Mouse (Mus musculus) limb, embryonic 12.5 days (tissue): ENCODE data around the gene Ppp2r5d. TPM values are rescaled to one million over a fixed set of nuclear protein-coding genes. Genes with fewer than 3 reads are reported as not detected.
A peak's percentile ranks its signal among the peaks of the same experiment; 100 is the strongest.

Experiments used
- ATAC-seq: fragments of 200-750 bp; cut with Nextera tagmentation; 2 replicates; pipeline ENCODE4 v1.8.0; 2017; ENCODE audit warnings: low read depth, moderate TSS enrichment; ENCODE audit not compliant: insufficient number of reproducible peaks, insufficient read depth, low FRiP score, low TSS enrichment
- H3K27ac ChIP-seq: fragments of 300-500 bp; sonication (generic); 2 replicates; pipeline ENCODE4 v1.5.1; 2016; ENCODE audit warnings: mild to moderate bottlenecking, moderate library complexity
- H3K27me3 ChIP-seq: fragments of 300-500 bp; sonication (generic); 2 replicates; pipeline ENCODE4 v1.6.1; 2016; ENCODE audit warnings: mild to moderate bottlenecking, moderate library complexity
- H3K36me3 ChIP-seq: fragments of 300-500 bp; sonication (generic); 2 replicates; pipeline ENCODE4 v1.6.1; 2016; ENCODE audit warnings: mild to moderate bottlenecking, moderate library complexity
- H3K4me1 ChIP-seq: fragments of 300-500 bp; sonication (generic); replicated peaks from 2 replicates; pipeline ENCODE4 v1.6.1; 2016
- H3K4me2 ChIP-seq: fragments of 300-500 bp; sonication (generic); 2 replicates; pipeline ENCODE4 v1.6.1; 2016; ENCODE audit warnings: mild to moderate bottlenecking, moderate library complexity
- H3K4me3 ChIP-seq: fragments of 300-500 bp; sonication (generic); replicated peaks from 2 replicates; pipeline ENCODE4 v1.5.1; 2016; ENCODE audit warnings: mild to moderate bottlenecking
- H3K9ac ChIP-seq: fragments of 300-500 bp; sonication (generic); replicated peaks from 2 replicates; pipeline ENCODE4 v1.6.1; 2016; ENCODE audit warnings: mild to moderate bottlenecking, moderate library complexity
- H3K9me3 ChIP-seq: fragments of 300-500 bp; sonication (generic); 2 replicates; pipeline ENCODE4 v1.6.1; 2016; ENCODE audit warnings: mild to moderate bottlenecking, moderate library complexity
- WGBS: fragments of 180-500 bp; shearing (Covaris S2); methylation state at CpG from one replicate; pipeline ENCODE4 v1.1.7; 2016; 5-methylcytosine and 5-hydroxymethylcytosine counted together
- polyA plus RNA-seq: library from polyadenylated mRNA; unstranded; fragments of >200 nt; fragmentation: Nextera tagmentation; extraction: Ambion mirVana; gene quantifications from 2 replicates; pipeline ENCODE4 v1.2.1, GENCODE M21; 2016

The Ppp2r5d gene
- polyA plus RNA-seq, 1 experiment from 2014 or later = 108 TPM

DNA sequence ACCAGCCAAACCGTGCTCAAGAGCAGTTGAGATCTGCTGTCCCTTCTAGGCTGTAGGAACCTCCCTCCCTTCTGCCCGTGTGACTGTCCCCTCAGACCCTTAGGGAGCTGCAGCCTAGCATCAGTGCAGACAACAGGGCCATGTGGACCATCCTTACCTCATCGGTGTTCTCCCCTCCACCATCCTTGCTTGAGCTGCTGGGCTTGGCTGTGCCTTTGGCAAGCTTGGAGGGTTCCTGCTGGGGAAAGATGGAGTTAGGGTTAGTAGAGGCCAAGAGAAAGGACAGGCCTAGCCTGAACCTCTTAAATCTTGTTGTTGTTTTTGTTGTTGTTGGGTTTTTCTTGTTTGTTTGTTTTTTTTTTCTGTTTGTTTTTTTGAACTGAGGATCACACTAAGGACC lies 5.0 kb downstream of the Ppp2r5d start:
- no peak overlapping the region for H3K9ac ChIP-seq
- H3K27me3 ChIP-seq = no peaks in the 10 kb centered on the region
- peaks cover 24% of the 10 kb centered on the region for H3K4me1 ChIP-seq
- H3K4me2 ChIP-seq = no peak overlapping the region
- WGBS = 70% methylated on average over 3 of the region's 3 CpGs
- no peaks in the 10 kb centered on the region for H3K9me3 ChIP-seq
- H3K36me3 ChIP-seq = peaks cover 47% of the 10 kb centered on the region
- H3K27ac ChIP-seq = no peak overlapping the region
- ATAC-seq = no peak
- H3K4me3 ChIP-seq = no peak overlapping the region

DNA sequence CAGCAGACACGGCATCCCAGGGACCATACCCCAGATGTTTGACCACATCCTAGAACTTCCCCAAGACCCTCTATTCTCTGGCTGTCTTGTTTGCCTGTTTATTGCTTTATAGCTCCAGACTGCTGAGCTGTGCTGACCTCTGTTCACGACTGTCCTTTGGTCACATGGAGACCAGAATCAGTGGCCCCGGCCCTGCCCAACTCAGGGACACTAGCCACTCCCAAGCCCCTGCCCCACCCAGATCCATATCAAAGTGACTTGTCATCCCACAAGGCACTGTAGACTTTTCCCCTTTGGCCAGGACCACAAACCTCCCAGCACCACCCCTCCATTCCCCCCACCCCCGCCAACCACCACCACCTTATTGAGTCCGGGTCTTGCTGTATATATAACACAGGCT lies 5.7 kb downstream of the Ppp2r5d start:
- Histone ChIP-seq H3K9me3 (no peaks in the 10 kb centered on the region), H3K4me1 (peaks cover 24% of the 10 kb centered on the region), H3K9ac (no peak overlapping the region), H3K27ac (no peak overlapping the region), H3K4me3 (no peak overlapping the region), H3K36me3 (peaks cover 47% of the 10 kb centered on the region), H3K4me2 (no peak overlapping the region), H3K27me3 (no peaks in the 10 kb centered on the region)
- no peak for ATAC-seq
- 46% methylated on average over 5 of the region's 5 CpGs for WGBS

- Histone ChIP-seq H3K9ac (no peak overlapping the region), H3K36me3 (peaks cover 53% of the 10 kb centered on the region), H3K9me3 (no peaks in the 10 kb centered on the region), H3K4me1 (peaks cover 18% of the 10 kb centered on the region), H3K27me3 (no peaks in the 10 kb centered on the region), H3K4me2 (no peak overlapping the region), H3K4me3 (no peak overlapping the region), H3K27ac (no peak overlapping the region)
- ATAC-seq = no peak
- 84% methylated on average over 6 of the region's 6 CpGs for WGBS
Observed at GRCm38 (mm10) chr17:46698515-46698914, 6.4 kb downstream of the Ppp2r5d start.

- Histone ChIP-seq H3K4me1 (no peaks in the 10 kb centered on the region), H3K36me3 (peaks cover 64% of the 10 kb centered on the region), H3K4me2 (no peak overlapping the region), H3K9me3 (no peaks in the 10 kb centered on the region), H3K27me3 (no peaks in the 10 kb centered on the region), H3K4me3 (no peak overlapping the region), H3K27ac (no peak overlapping the region), H3K9ac (no peak overlapping the region)
- 58% methylated on average over 1 of the region's 1 CpGs for WGBS
- ATAC-seq = no peak
Observed at GRCm38 (mm10) chr17:46694517-46695063, 10.3 kb downstream of the Ppp2r5d start.

DNA sequence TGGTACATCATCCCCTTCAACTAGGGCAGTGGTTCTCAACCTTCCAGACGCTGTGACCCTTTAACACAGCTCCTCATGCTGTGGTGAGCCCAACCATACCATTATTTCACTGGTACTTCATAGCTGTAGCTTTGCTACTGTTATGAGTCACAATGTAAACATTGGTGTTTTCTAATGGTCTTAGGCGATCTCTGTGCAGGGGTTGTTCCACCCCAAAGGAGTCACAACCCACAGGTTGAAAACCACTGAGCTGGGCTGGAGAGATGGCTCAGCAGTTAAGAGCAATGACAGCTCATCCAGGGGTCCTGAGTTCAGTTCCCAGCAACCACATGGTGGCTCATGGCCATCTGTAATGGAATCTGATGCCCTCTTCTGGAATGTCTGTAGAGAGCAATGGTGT lies 13.5 kb downstream of the Ppp2r5d start:
- H3K4me3 ChIP-seq = no peak overlapping the region
- no peak overlapping the region for H3K4me2 ChIP-seq
- H3K9ac ChIP-seq = no peak overlapping the region
- no peak overlapping the region for H3K27ac ChIP-seq
- no peaks in the 10 kb centered on the region for H3K4me1 ChIP-seq
- WGBS = 95% methylated on average over 2 of the region's 2 CpGs
- H3K9me3 ChIP-seq = no peaks in the 10 kb centered on the region
- ATAC-seq = no peak
- H3K36me3 ChIP-seq = peaks cover 55% of the 10 kb centered on the region
- no peaks in the 10 kb centered on the region for H3K27me3 ChIP-seq

GRCm38 (mm10) chr17:46690665-46691064 lies 14.2 kb downstream of the Ppp2r5d start:
- ATAC-seq = no peak
- Histone ChIP-seq H3K4me1 (no peaks in the 10 kb centered on the region), H3K4me2 (no peak overlapping the region), H3K36me3 (peaks cover 56% of the 10 kb centered on the region), H3K4me3 (no peak overlapping the region), H3K27me3 (no peaks in the 10 kb centered on the region), H3K9ac (no peak overlapping the region), H3K27ac (no peak overlapping the region), H3K9me3 (no peaks in the 10 kb centered on the region)
- 96% methylated on average over 12 of the region's 12 CpGs for WGBS

- ATAC-seq = no peak
- Histone ChIP-seq H3K9me3 (no peaks in the 10 kb centered on the region), H3K4me1 (peaks cover 12% of the 10 kb centered on the region), H3K27ac (no peak overlapping the region), H3K9ac (no peak overlapping the region), H3K27me3 (no peaks in the 10 kb centered on the region), H3K36me3 (peaks cover 65% of the 10 kb centered on the region), H3K4me2 (no peak overlapping the region), H3K4me3 (no peak overlapping the region)
- 91% methylated on average over 6 of the region's 6 CpGs for WGBS
Observed at GRCm38 (mm10) chr17:46685913-46686312, 19.0 kb downstream of the Ppp2r5d start.

DNA sequence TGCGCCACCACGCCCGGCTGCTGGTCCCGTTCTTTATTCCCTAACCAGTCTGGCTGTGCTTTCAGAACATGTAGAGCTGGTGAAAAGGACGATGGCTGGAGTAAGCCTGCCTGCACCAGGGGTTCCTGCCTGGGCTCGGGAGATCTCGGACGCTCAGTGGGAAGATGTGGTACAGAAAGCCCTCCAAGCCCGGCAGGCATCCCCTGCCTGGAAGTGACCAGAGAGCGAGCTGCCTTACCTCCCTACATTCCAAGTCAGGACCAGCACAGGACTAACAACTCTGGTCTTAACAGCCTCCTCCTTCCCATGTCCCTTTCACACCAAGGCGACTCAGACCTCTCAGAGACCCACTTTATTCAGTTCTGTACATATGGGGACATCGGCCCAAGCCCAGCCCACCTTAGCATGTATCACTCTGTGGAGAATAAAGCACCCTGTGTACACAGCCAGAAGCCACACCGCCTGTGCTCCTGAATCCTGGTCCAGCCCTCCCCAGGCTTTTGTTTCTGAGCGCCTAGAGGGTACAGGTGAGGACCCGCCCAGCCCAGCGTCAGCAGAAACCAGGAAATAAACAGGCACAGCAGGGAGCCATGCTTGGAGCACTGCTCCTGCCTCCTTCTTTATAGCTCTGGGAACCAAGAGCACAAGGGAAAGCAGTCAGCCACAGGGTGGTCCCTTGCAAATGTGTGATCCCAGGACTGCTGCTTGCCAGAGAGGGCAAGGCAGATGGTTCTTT lies 22.1 kb downstream of the Ppp2r5d start:
- no peaks in the 10 kb centered on the region for H3K27me3 ChIP-seq
- WGBS = 81% methylated on average over 16 of the region's 16 CpGs
- H3K27ac ChIP-seq = no peak overlapping the region
- H3K4me1 ChIP-seq = peaks cover 31% of the 10 kb centered on the region
- no peak overlapping the region for H3K4me3 ChIP-seq
- peaks cover 62% of the 10 kb centered on the region for H3K36me3 ChIP-seq
- H3K9ac ChIP-seq = no peak overlapping the region
- H3K4me2 ChIP-seq = no peak overlapping the region
- H3K9me3 ChIP-seq = no peaks in the 10 kb centered on the region
- ATAC-seq = no peak

DNA sequence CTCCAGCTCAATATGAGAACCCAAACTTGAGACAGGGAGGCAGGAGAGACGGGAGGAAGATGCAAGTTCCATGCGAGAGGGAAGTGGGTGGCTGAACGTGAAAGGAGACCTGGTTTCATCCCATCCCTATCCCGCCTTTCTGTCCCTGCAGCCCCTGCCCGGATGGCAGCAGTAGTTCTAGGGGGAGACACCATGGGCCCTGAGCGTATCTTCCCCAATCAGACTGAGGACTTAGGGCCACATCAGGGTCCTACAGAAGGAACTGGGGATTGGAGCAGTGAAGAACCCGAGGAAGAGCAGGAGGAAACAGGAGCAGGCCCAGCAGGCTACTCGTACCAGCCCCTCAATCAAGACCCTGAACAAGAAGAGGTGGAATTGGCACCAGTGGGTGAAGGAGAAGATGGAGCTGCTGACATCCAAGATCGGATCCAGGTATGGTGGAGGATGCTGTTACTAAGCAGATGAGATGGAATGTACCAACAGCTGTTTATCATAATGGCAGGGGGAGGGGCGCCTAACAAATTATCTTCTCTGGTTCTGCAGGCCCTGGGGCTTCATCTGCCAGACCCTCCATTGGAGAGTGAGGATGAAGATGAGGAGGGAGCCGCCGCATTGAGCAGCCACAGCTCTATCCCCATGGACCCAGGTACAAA lies 23.3 kb downstream of the Ppp2r5d start:
- peak overlapping the region; percentile 76 for H3K27ac ChIP-seq
- peaks cover 62% of the 10 kb centered on the region for H3K36me3 ChIP-seq
- H3K4me1 ChIP-seq = peaks cover 31% of the 10 kb centered on the region
- no peaks in the 10 kb centered on the region for H3K9me3 ChIP-seq
- peak overlapping the region; percentile 88 for H3K4me2 ChIP-seq
- H3K27me3 ChIP-seq = no peaks in the 10 kb centered on the region
- peak overlapping the region; percentile 86 for H3K4me3 ChIP-seq
- 25% methylated on average over 12 of the region's 12 CpGs for WGBS
- ATAC-seq = no peak
- H3K9ac ChIP-seq = peak overlapping the region; percentile 63

GRCm38 (mm10) chr17:46680760-46681373 lies 24.0 kb downstream of the Ppp2r5d start, which contains the start of gene Klhdc3:
Gene Klhdc3 (minus strand): TSS chr17:46680914.
- H3K27me3 ChIP-seq = no peaks in the 10 kb centered on the region
- H3K36me3 ChIP-seq = peaks cover 62% of the 10 kb centered on the region
- peak; percentile 96 for ATAC-seq
- peak within 1 kb of the TSS; percentile 78 for H3K9ac ChIP-seq
- H3K9me3 ChIP-seq = no peaks in the 10 kb centered on the region
- H3K4me1 ChIP-seq = peaks cover 31% of the 10 kb centered on the region
- peak within 1 kb of the TSS; percentile 92 for H3K27ac ChIP-seq
- H3K4me3 ChIP-seq = peak within 1 kb of the TSS; percentile 86
- under 1% methylated on average over 49 of the region's 49 CpGs for WGBS
- H3K4me2 ChIP-seq = peak within 1 kb of the TSS; percentile 88
